Mouse (Mus musculus): ENCODE data around the gene Krtap4-9. TPM values are rescaled to one million over a fixed set of nuclear protein-coding genes. Genes with fewer than 3 reads are reported as not detected.
"Not testable (repeated sequence)": the region's sequence is repeated elsewhere in the genome, so short reads cannot be mapped to it uniquely, and the experiment has no call there.

Gene Krtap4-9
- not detected in 2 replicates for total RNA-seq (2014; rRNA removed)
- polyA plus RNA-seq (2012; rRNA removed) = not detected in 2 replicates

DNA sequence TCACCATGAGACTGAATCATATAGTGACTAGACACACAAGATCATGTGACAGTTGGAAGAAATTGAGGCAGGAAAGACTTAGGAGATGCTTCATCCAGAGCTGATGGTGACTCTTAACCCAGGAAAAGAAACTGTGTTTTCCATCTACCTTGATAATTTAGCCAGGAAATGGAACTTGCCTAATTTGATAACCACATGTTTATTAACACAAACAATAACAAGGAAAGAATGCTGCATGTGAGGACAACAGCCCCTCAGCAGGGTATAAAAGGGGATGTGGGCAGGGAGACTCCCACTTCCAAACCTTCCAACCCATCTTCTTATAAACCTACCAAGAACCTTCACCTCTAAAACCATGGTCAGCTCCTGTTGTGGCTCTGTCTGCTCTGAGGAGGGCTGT lies at the start of gene Krtap4-9:
Krtap4-9 (plus strand) TSS at position 301 of the 400 bp plus-strand sequence.
- not testable (repeated sequence) for H3K27ac ChIP-seq (replicated peaks; ENCODE audit: insufficient read depth, low read depth, low read length); H3K4me3 ChIP-seq (ENCODE audit: insufficient read depth, low read depth, low read length); H3K4me1 ChIP-seq (ENCODE audit: control insufficient read depth, insufficient read depth, low read length)

DNA sequence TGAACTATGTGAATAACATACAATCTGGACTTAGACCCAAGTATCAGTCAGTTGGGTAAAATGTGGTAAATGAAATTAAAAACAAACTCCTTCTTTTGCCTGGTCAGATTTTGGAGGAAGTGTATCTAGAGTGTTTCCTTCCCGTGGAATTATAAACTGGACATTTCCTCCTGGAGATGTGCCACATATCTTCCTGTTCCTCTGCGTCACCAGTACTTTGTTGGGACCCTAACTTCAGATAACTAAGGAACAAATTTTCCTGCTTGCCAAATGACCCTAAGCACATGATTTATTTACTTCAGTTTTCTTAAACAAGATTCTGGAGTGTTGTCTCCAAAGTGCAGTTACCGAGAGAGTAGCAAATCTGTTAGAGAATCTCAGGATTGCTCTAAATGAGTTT lies 41.0 kb upstream of the Krtap4-9 start:
- 0 out of 2 replicates have a peak overlapping the region, but pooled peaks have one; percentile 24 for H3K27ac ChIP-seq (replicated peaks; ENCODE audit: insufficient read depth, low read depth, low read length)

More for the DNA sequence above, at the start of gene Krtap4-9:
- H3K9ac ChIP-seq (ENCODE audit: low read depth, low read length); H3K79me2 ChIP-seq (ENCODE audit: control insufficient read depth, insufficient read depth, low read length); H3K27me3 ChIP-seq (ENCODE audit: control insufficient read depth, insufficient read depth, low read length); DNase-seq (ENCODE audit: extremely low read depth, low read depth, low spot score); H3K36me3 ChIP-seq (ENCODE audit: control insufficient read depth, insufficient read depth, low read length): not testable (repeated sequence)

DNA sequence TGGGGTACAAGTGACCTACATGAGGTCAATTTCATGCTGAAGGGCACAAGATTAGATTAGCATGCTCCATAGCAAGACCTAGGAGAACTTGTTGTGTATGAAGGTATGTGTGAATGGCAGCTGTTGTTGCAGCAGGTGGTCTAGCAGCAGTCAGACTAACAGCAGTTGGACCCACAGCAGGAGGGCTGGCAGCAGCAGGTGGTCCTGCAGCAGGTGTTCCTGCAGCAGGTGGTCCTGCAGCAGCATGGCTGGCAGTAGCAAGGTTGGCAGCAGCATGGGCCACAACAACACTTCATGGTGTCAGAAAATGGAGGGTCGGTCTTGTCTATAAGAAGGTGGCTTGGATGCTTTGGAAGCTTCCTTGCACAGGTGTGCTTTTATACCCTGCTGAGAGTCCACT lies 26.1 kb upstream of the Krtap4-9 start:
- Histone ChIP-seq H3K27me3 (ENCODE audit: control insufficient read depth, insufficient read depth, low read length) (no peaks in the 10 kb centered on the region), H3K4me1 (ENCODE audit: control insufficient read depth, insufficient read depth, low read length) (no peaks in the 10 kb centered on the region; the same call in 1 of the 2 replicates), H3K9ac (ENCODE audit: low read depth, low read length) (no peak overlapping the region), H3K79me2 (ENCODE audit: control insufficient read depth, insufficient read depth, low read length) (no peaks in the 10 kb centered on the region), H3K4me3 (ENCODE audit: insufficient read depth, low read depth, low read length) (no peak overlapping the region), H3K27ac (replicated peaks; ENCODE audit: insufficient read depth, low read depth, low read length) (no peak overlapping the region), H3K36me3 (ENCODE audit: control insufficient read depth, insufficient read depth, low read length) (no peaks in the 10 kb centered on the region)
- DNase-seq (ENCODE audit: extremely low read depth, low read depth, low spot score) = no peak
- 92% methylated on average over 1 of the region's 1 CpGs for WGBS
- TF ChIP-seq POLR2A (IDR thresholded peaks at IDR 0.05; ENCODE audit: extremely low read depth, insufficient read depth, low read length) (no peak), CTCF (IDR thresholded peaks at IDR 0.05; ENCODE audit: low read depth, low read length) (no peak)

More for the DNA sequence above, 41.0 kb upstream of the Krtap4-9 start:
- DNase-seq (ENCODE audit: extremely low read depth, low read depth, low spot score) = peak; percentile 46
- Histone ChIP-seq H3K36me3 (ENCODE audit: control insufficient read depth, insufficient read depth, low read length) (no peaks in the 10 kb centered on the region), H3K27me3 (ENCODE audit: control insufficient read depth, insufficient read depth, low read length) (peaks cover 6% of the 10 kb centered on the region; the same call in 1 of the 2 replicates), H3K79me2 (ENCODE audit: control insufficient read depth, insufficient read depth, low read length) (no peaks in the 10 kb centered on the region), H3K9ac (ENCODE audit: low read depth, low read length) (no peak overlapping the region), H3K4me1 (ENCODE audit: control insufficient read depth, insufficient read depth, low read length) (peaks cover 4% of the 10 kb centered on the region; the same call in 1 of the 2 replicates), H3K4me3 (ENCODE audit: insufficient read depth, low read depth, low read length) (no peak overlapping the region)
- no peak for TF ChIP-seq CTCF (IDR thresholded peaks at IDR 0.05; ENCODE audit: low read depth, low read length)
- TF ChIP-seq POLR2A (IDR thresholded peaks at IDR 0.05; ENCODE audit: extremely low read depth, insufficient read depth, low read length) = no peak
- 70% methylated on average over 3 of the region's 3 CpGs for WGBS

DNA sequence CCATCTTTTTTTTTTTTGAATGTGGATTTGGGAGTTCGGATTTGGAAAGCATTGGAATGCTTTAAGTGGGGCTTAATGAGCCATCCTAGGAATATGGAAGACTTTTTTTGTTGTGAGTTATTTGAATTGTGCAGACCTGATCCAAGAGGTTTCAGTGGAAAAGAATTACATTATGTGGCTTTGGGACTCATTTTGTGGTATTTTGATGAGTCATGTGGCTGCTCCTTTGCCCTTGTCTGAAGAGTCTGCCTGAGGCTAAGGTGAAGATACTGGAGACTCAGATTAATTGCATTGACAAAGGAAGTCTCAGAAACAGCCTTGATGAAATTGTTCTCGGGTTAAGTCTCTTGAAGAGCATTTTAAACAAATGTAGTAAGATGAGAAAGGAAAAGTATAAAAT lies 16.6 kb upstream of the Krtap4-9 start:
- WGBS = 77% methylated on average over 2 of the region's 2 CpGs
- no peaks in the 10 kb centered on the region for H3K79me2 ChIP-seq (ENCODE audit: control insufficient read depth, insufficient read depth, low read length)
- no peaks in the 10 kb centered on the region for H3K4me1 ChIP-seq (ENCODE audit: control insufficient read depth, insufficient read depth, low read length)
- H3K27me3 ChIP-seq (ENCODE audit: control insufficient read depth, insufficient read depth, low read length) = no peaks in the 10 kb centered on the region
- H3K36me3 ChIP-seq (ENCODE audit: control insufficient read depth, insufficient read depth, low read length) = no peaks in the 10 kb centered on the region
- no peak for DNase-seq (ENCODE audit: extremely low read depth, low read depth, low spot score)
- TF ChIP-seq CTCF (IDR thresholded peaks at IDR 0.05; ENCODE audit: low read depth, low read length) (no peak), POLR2A (IDR thresholded peaks at IDR 0.05; ENCODE audit: extremely low read depth, insufficient read depth, low read length) (no peak)
- no peak overlapping the region for H3K4me3 ChIP-seq (ENCODE audit: insufficient read depth, low read depth, low read length)
- no peak overlapping the region for H3K9ac ChIP-seq (ENCODE audit: low read depth, low read length)
- H3K27ac ChIP-seq (replicated peaks; ENCODE audit: insufficient read depth, low read depth, low read length) = no peak overlapping the region

DNA sequence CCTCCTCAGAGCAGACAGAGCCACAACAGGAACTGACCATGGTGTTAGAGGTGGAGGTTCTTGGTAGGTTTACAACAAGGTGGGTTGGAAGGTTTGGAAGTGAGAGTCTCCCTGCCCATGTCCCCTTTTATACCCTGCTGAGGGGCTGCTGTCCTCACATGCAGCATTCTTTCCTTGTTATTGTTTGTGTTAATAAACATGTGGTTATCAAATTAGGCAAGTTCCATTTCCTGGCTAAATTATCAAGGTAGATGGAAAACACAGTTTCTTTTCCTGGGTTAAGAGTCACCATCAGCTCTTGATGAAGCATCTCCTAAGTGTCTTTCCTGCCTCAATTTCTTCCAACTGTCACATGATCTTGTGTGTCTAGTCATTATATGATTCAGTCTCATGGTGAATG lies 12.2 kb upstream of the Krtap4-9 start, which contains the start of gene Gm11595:
Gm11595 (minus strand) TSS at position 101 of the 400 bp plus-strand sequence.
- not testable (repeated sequence) for H3K79me2 ChIP-seq (ENCODE audit: control insufficient read depth, insufficient read depth, low read length); DNase-seq (ENCODE audit: extremely low read depth, low read depth, low spot score); H3K36me3 ChIP-seq (ENCODE audit: control insufficient read depth, insufficient read depth, low read length); H3K9ac ChIP-seq (ENCODE audit: low read depth, low read length); H3K4me3 ChIP-seq (ENCODE audit: insufficient read depth, low read depth, low read length); H3K4me1 ChIP-seq (ENCODE audit: control insufficient read depth, insufficient read depth, low read length); H3K27ac ChIP-seq (replicated peaks; ENCODE audit: insufficient read depth, low read depth, low read length); H3K27me3 ChIP-seq (ENCODE audit: control insufficient read depth, insufficient read depth, low read length)

DNA sequence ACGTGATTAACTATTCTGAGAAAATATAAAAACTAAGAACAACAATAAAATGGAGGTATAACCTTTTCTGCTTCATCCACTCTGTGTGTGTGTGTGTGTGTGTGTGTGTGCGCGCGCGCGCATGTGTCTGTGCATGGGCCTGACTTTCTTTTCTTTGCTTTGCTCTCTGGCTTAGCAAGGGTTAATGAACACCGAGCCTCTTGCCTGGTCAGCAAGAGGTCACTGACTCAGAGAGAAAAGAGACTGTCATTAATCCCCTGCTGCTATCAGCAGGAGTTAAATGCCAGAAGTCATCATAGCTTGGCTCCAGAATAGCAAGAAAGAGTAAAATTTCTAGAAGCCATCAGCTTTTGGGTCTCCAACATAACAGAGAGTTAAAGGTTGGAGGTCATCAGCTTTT lies 6.6 kb upstream of the Krtap4-9 start:
- no peak overlapping the region for H3K4me3 ChIP-seq (ENCODE audit: insufficient read depth, low read depth, low read length)
- no peaks in the 10 kb centered on the region for H3K79me2 ChIP-seq (ENCODE audit: control insufficient read depth, insufficient read depth, low read length)
- no peak overlapping the region for H3K27ac ChIP-seq (replicated peaks; ENCODE audit: insufficient read depth, low read depth, low read length)
- 79% methylated on average over 7 of the region's 7 CpGs for WGBS
- TF ChIP-seq CTCF (IDR thresholded peaks at IDR 0.05; ENCODE audit: low read depth, low read length) = no peak
- no peak for TF ChIP-seq POLR2A (IDR thresholded peaks at IDR 0.05; ENCODE audit: extremely low read depth, insufficient read depth, low read length)
- no peak overlapping the region for H3K9ac ChIP-seq (ENCODE audit: low read depth, low read length)
- no peaks in the 10 kb centered on the region for H3K36me3 ChIP-seq (ENCODE audit: control insufficient read depth, insufficient read depth, low read length)
- no peaks in the 10 kb centered on the region; the same call in 1 of the 2 replicates for H3K4me1 ChIP-seq (ENCODE audit: control insufficient read depth, insufficient read depth, low read length)
- peak; percentile 13 for DNase-seq (ENCODE audit: extremely low read depth, low read depth, low spot score)
- 0 out of 2 replicates have a peak, but pooled peaks cover 6% of the 10 kb centered on the region for H3K27me3 ChIP-seq (ENCODE audit: control insufficient read depth, insufficient read depth, low read length)
